9 mouse cellular contexts compared by ENCODE assay signal in genomic region chr7:18926911-18927310, GRCm38 (mm10). TPM values are rescaled to one million over a fixed set of nuclear protein-coding genes. Genes with fewer than 3 reads are reported as not detected.
A peak's percentile ranks its signal among the peaks of the same experiment; 100 is the strongest.
DNase-seq lines count a peak whose midpoint lies in the region; ATAC-seq and TF ChIP-seq lines count a peak whose summit lies in the region.
"Had no signal": no experiment of that assay in that cellular context is flagged by ENCODE, and none has a peak within 500 bp of the region (broad histone marks: within the 10 kb centered on the region; RNA-seq: fewer than 3 reads in every experiment).

No protein-coding gene starts in this region.

- peaks cover 59% of the 10 kb centered on the region for H3K27me3 ChIP-seq in kidney, embryonic 16.5 days (ENCODE audit: insufficient read depth, low read length)
- H3K27me3 ChIP-seq in embryonic facial prominence, embryonic 15.5 days, result peaks cover 54% of the 10 kb centered on the region
- H3K27me3 ChIP-seq in hindbrain, postnatal 0 days (ENCODE audit: insufficient read depth, low read length), result no peaks in the 10 kb centered on the region
- no peaks in the 10 kb centered on the region for H3K27me3 ChIP-seq in midbrain, postnatal 0 days (ENCODE audit: insufficient read depth, low read length)

- DNase-seq in kidney, adult 8-10 months, result no peak
- no peak for DNase-seq in hindbrain, postnatal 0 days (ENCODE audit: low spot score)
- DNase-seq in midbrain, postnatal 0 days (ENCODE audit: low spot score), result no peak
- no peak for DNase-seq in gastrocnemius, postnatal 36 days
- no peak for DNase-seq in layer of hippocampus, adult 18-20 months (ENCODE audit: low spot score in 2 of 2)
- no peak for DNase-seq in right cerebral cortex, postnatal 10 days (ENCODE audit: low spot score in 2 of 2)

- peak overlapping the region; percentile 26 for H3K4me2 ChIP-seq in kidney, embryonic 16.5 days (replicated peaks; ENCODE audit: low read depth, low read length)
- peak overlapping the region; percentile 94; the same call in 1 of the 2 replicates for H3K4me2 ChIP-seq in embryonic facial prominence, embryonic 15.5 days (replicated peaks)
- H3K4me2 ChIP-seq in hindbrain, postnatal 0 days (ENCODE audit: low read depth, low read length), result peak overlapping the region; percentile 74
- peak overlapping the region; percentile 77 for H3K4me2 ChIP-seq in midbrain, postnatal 0 days (ENCODE audit: low read depth, low read length, poor library complexity, severe bottlenecking)

- H3K4me3 ChIP-seq in kidney, embryonic 16.5 days (ENCODE audit: low read length), result peak overlapping the region; percentile 57
- peak overlapping the region; percentile 47 for H3K4me3 ChIP-seq in embryonic facial prominence, embryonic 15.5 days (replicated peaks)
- H3K4me3 ChIP-seq in hindbrain, postnatal 0 days (ENCODE audit: low read length), result peak overlapping the region; percentile 98
- H3K4me3 ChIP-seq in midbrain, postnatal 0 days (ENCODE audit: low read depth, low read length), result peak overlapping the region; percentile 92

- H3K36me3 ChIP-seq in kidney, embryonic 16.5 days (ENCODE audit: insufficient read depth, low read length), result no peaks in the 10 kb centered on the region
- no peaks in the 10 kb centered on the region for H3K36me3 ChIP-seq in embryonic facial prominence, embryonic 15.5 days
- H3K36me3 ChIP-seq in hindbrain, postnatal 0 days (ENCODE audit: insufficient read depth, low read length), result no peaks in the 10 kb centered on the region
- H3K36me3 ChIP-seq in midbrain, postnatal 0 days (ENCODE audit: insufficient read depth, low read length), result no peaks in the 10 kb centered on the region

- TF ChIP-seq CTCF in hindbrain, postnatal 0 days (IDR thresholded peaks at IDR 0.05; ENCODE audit: low read depth), result no peak
- no peak for TF ChIP-seq CTCF in midbrain, postnatal 0 days (IDR thresholded peaks at IDR 0.05)

- H3K9me3 ChIP-seq in kidney, embryonic 16.5 days (ENCODE audit: low read length), result no peaks in the 10 kb centered on the region
- no peaks in the 10 kb centered on the region for H3K9me3 ChIP-seq in embryonic facial prominence, embryonic 15.5 days (replicated peaks)
- H3K9me3 ChIP-seq in hindbrain, postnatal 0 days (ENCODE audit: low read length), result no peaks in the 10 kb centered on the region
- H3K9me3 ChIP-seq in midbrain, postnatal 0 days (ENCODE audit: low read length), result no peaks in the 10 kb centered on the region

- H3K9ac ChIP-seq in kidney, embryonic 16.5 days (replicated peaks; ENCODE audit: low read length), result no peak overlapping the region
- H3K9ac ChIP-seq in embryonic facial prominence, embryonic 15.5 days, result no peak overlapping the region
- peak overlapping the region; percentile 99 for H3K9ac ChIP-seq in hindbrain, postnatal 0 days (replicated peaks; ENCODE audit: low read length)
- peak overlapping the region; percentile 99 for H3K9ac ChIP-seq in midbrain, postnatal 0 days (replicated peaks; ENCODE audit: low read length, poor library complexity, severe bottlenecking)

- H3K27ac ChIP-seq in kidney, embryonic 16.5 days (ENCODE audit: low read length), result peak overlapping the region; percentile 14; the same call in 1 of the 2 replicates
- H3K27ac ChIP-seq in embryonic facial prominence, embryonic 15.5 days (replicated peaks), result no peak overlapping the region
- peak overlapping the region; percentile 96 for H3K27ac ChIP-seq in hindbrain, postnatal 0 days
- H3K27ac ChIP-seq in midbrain, postnatal 0 days (ENCODE audit: low read depth, low read length), result peak overlapping the region; percentile 96

- peaks cover 9% of the 10 kb centered on the region; the same call in 1 of the 2 replicates for H3K4me1 ChIP-seq in kidney, embryonic 16.5 days (ENCODE audit: insufficient read depth, low read length)
- peaks cover 14% of the 10 kb centered on the region for H3K4me1 ChIP-seq in embryonic facial prominence, embryonic 15.5 days
- H3K4me1 ChIP-seq in hindbrain, postnatal 0 days (ENCODE audit: insufficient read depth, low read length), result peaks cover 28% of the 10 kb centered on the region
- H3K4me1 ChIP-seq in midbrain, postnatal 0 days (ENCODE audit: insufficient read depth, low read length), result peaks cover 21% of the 10 kb centered on the region

- intact Hi-C loops in gastrocnemius, postnatal 36 days (cut with DNase I), result no loop called here

- 0 out of 2 replicates have a peak, but pooled peaks have one; percentile 16 for ATAC-seq in kidney, embryonic 16.5 days (ENCODE audit: low FRiP score, low TSS enrichment)
- ATAC-seq in embryonic facial prominence, embryonic 15.5 days (ENCODE audit: insufficient number of reproducible peaks, low FRiP score, low TSS enrichment, low read depth), result no peak
- ATAC-seq in hindbrain, postnatal 0 days, result no peak; the same call in 1 of the 2 replicates
- ATAC-seq in midbrain, postnatal 0 days (ENCODE audit: low FRiP score), result peak; percentile 3; the same call in 1 of the 2 replicates

- 50% methylated on average over 6 of the region's 6 CpGs for WGBS in kidney, embryonic 16.5 days
- WGBS in embryonic facial prominence, embryonic 15.5 days, result 48% methylated on average over 6 of the region's 6 CpGs
- 28% methylated on average over 6 of the region's 6 CpGs for WGBS in hindbrain, postnatal 0 days
- WGBS in midbrain, postnatal 0 days, result 21% methylated on average over 6 of the region's 6 CpGs

RNA-seq across cellular contexts. Expression of gene Nova2, which starts 1.2 kb away (rescaled TPM):
- 0.67 and 0.77 TPM in 2 replicates for polyA plus RNA-seq in kidney, embryonic 16.5 days (2015; fragmentation: Nextera tagmentation; extraction: Ambion mirVana)
- 0.56 and 0.60 TPM in 2 replicates for polyA plus RNA-seq in embryonic facial prominence, embryonic 15.5 days (2015; fragmentation: Nextera tagmentation; extraction: Ambion mirVana)
- total RNA-seq in hindbrain, postnatal 0 days (2014; rRNA removed), result 18.3 and 19.8 TPM in 2 replicates
- polyA plus RNA-seq in hindbrain, postnatal 0 days (2015; fragmentation: Nextera tagmentation; extraction: Ambion mirVana), result 9.2 and 9.7 TPM in 2 replicates
- total RNA-seq in midbrain, postnatal 0 days (2014; rRNA removed), result 20.9 and 26.5 TPM in 2 replicates
- 8.7 and 10.1 TPM in 2 replicates for polyA plus RNA-seq in midbrain, postnatal 0 days (2015; fragmentation: Nextera tagmentation; extraction: Ambion mirVana)
- total RNA-seq in gastrocnemius, postnatal 36 days (2021), result 1 to 10 TPM; 1.7 to 1.8 TPM
- 10 to 100 TPM; 76.3 to 79.4 TPM for total RNA-seq in layer of hippocampus, adult 18-20 months (2021)

RNA-seq across cellular contexts. Expression of gene Ccdc61, which starts 16.7 kb away (rescaled TPM):
- 30.8 and 31.7 TPM in 2 replicates for polyA plus RNA-seq in kidney, embryonic 16.5 days (2015; fragmentation: Nextera tagmentation; extraction: Ambion mirVana)
- polyA plus RNA-seq in embryonic facial prominence, embryonic 15.5 days (2015; fragmentation: Nextera tagmentation; extraction: Ambion mirVana), result 31.8 and 40.3 TPM in 2 replicates
- 22.0 and 31.5 TPM in 2 replicates for total RNA-seq in hindbrain, postnatal 0 days (2014; rRNA removed)
- polyA plus RNA-seq in hindbrain, postnatal 0 days (2015; fragmentation: Nextera tagmentation; extraction: Ambion mirVana), result 32.9 and 35.2 TPM in 2 replicates
- 21.3 and 25.5 TPM in 2 replicates for total RNA-seq in midbrain, postnatal 0 days (2014; rRNA removed)
- 29.5 and 35.2 TPM in 2 replicates for polyA plus RNA-seq in midbrain, postnatal 0 days (2015; fragmentation: Nextera tagmentation; extraction: Ambion mirVana)
- total RNA-seq in gastrocnemius, postnatal 36 days (2021), result 1 to 10 TPM; 5.2 to 6.1 TPM
- 10 to 100 TPM; 10.4 to 10.9 TPM for total RNA-seq in layer of hippocampus, adult 18-20 months (2021)

RNA-seq across cellular contexts. Expression of gene Pglyrp1, which starts 55.8 kb away (rescaled TPM):
- 1.8 TPM in 2 replicates for polyA plus RNA-seq in kidney, embryonic 16.5 days (2015; fragmentation: Nextera tagmentation; extraction: Ambion mirVana)
- polyA plus RNA-seq in embryonic facial prominence, embryonic 15.5 days (2015; fragmentation: Nextera tagmentation; extraction: Ambion mirVana), result 9.7 and 16.3 TPM in 2 replicates
- 29.7 and 30.2 TPM in 2 replicates for total RNA-seq in hindbrain, postnatal 0 days (2014; rRNA removed)
- 29.1 and 30.0 TPM in 2 replicates for polyA plus RNA-seq in hindbrain, postnatal 0 days (2015; fragmentation: Nextera tagmentation; extraction: Ambion mirVana)
- 17.3 and 18.2 TPM in 2 replicates for total RNA-seq in midbrain, postnatal 0 days (2014; rRNA removed)
- polyA plus RNA-seq in midbrain, postnatal 0 days (2015; fragmentation: Nextera tagmentation; extraction: Ambion mirVana), result 26.8 and 27.1 TPM in 2 replicates
- total RNA-seq in gastrocnemius, postnatal 36 days (2021), result 1 to 10 TPM in 1 of 2 experiments, under 1 TPM in 1; 0.99 to 1.3 TPM
- 10 to 100 TPM; 15.5 to 23.3 TPM for total RNA-seq in layer of hippocampus, adult 18-20 months (2021)
- total RNA-seq: MEL had no signal

Comparison
In these comparisons a context has a peak if more than half of its experiments do, and no peak if none do; other contexts are left out.
1. ATAC-seq: peak in kidney, embryonic 16.5 days (single experiment) and midbrain, postnatal 0 days (single experiment); none in embryonic facial prominence, embryonic 15.5 days (single experiment) and hindbrain, postnatal 0 days (single experiment).
2. H3K4me2 ChIP-seq: peak in every context shown above with its lines; median percentile 94 in embryonic facial prominence, embryonic 15.5 days; 77 in midbrain, postnatal 0 days; 74 in hindbrain, postnatal 0 days; 26 in kidney, embryonic 16.5 days.
3. H3K4me3 ChIP-seq: peak in every context shown above with its lines; median percentile 98 in hindbrain, postnatal 0 days; 92 in midbrain, postnatal 0 days; 57 in kidney, embryonic 16.5 days; 47 in embryonic facial prominence, embryonic 15.5 days.
4. H3K9ac ChIP-seq: peak in hindbrain, postnatal 0 days (single experiment) and midbrain, postnatal 0 days (single experiment); none in kidney, embryonic 16.5 days (single experiment) and embryonic facial prominence, embryonic 15.5 days (single experiment).